Comparison of ENCODE assay signal across 8 mouse cellular contexts in the genomic region with DNA sequence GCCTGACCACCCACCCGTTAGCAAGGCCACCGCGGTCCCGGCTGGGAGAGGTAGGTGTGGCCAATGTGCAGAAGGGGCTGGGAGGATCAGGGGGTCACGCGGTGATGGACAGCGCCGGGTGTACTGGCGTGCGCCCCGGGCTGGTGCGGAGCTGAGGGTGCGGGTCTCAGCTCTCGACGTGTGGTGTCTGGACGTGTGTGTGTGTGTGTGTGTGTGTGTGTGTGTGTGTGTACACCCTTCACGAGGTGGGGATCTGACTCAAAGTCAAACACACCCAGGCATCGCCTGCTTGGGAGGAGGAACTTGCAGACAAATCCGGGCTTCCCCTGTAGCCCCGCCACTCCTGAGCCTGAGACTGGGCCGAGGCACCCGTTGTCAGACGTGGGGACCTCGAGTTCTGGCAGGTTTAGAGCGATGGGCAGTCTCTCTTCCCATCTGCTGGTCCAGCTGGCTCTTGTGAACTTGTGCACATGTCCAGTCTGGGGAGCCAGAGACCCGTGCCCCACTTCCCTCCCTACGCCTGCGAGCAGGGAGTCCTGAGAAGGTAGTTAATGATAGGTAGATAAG. TPM values are rescaled to one million over a fixed set of nuclear protein-coding genes. Genes with fewer than 3 reads are reported as not detected.
DNase-seq lines count a peak whose midpoint lies in the region; ATAC-seq and TF ChIP-seq lines count a peak whose summit lies in the region.

A gene (minus strand): TSS at position 59 of the 567 bp plus-strand sequence.

- no peak for TF ChIP-seq POLR2A in thymus, adult 2 months (IDR thresholded peaks at IDR 0.05; ENCODE audit: control insufficient read depth, extremely low read depth, insufficient read depth, low read length, poor library complexity)
- TF ChIP-seq POLR2A in heart, adult 2 months (IDR thresholded peaks at IDR 0.05; ENCODE audit: insufficient read depth, low read depth, low read length): no peak

- TF ChIP-seq CTCF in thymus, adult 2 months (IDR thresholded peaks at IDR 0.05; ENCODE audit: borderline replicate concordance, control insufficient read depth, extremely low read depth, insufficient read depth, low read length, poor library complexity): no peak
- no peak for TF ChIP-seq CTCF in heart, adult 2 months (IDR thresholded peaks at IDR 0.05)

- peak within 1 kb of the TSS; percentile 20 for H3K4me3 ChIP-seq in thymus, adult 2 months (ENCODE audit: control insufficient read depth, insufficient read depth, low read length)
- peak within 1 kb of the TSS; percentile 59 for H3K4me3 ChIP-seq in heart, adult 2 months

- H3K36me3 ChIP-seq in thymus, adult 2 months (ENCODE audit: control insufficient read depth, insufficient read depth, low read length): no peaks in the 10 kb centered on the region
- H3K36me3 ChIP-seq in heart, adult 2 months (ENCODE audit: control insufficient read depth, insufficient read depth, low read length): no peaks in the 10 kb centered on the region

- no peaks in the 10 kb centered on the region for H3K79me2 ChIP-seq in heart, adult 2 months (replicated peaks; ENCODE audit: control insufficient read depth, insufficient read depth, low read length)

- peaks cover 7% of the 10 kb centered on the region; the same call in 1 of the 2 replicates for H3K27me3 ChIP-seq in thymus, adult 2 months (ENCODE audit: control insufficient read depth, insufficient read depth, low read length)
- H3K27me3 ChIP-seq in heart, adult 2 months (ENCODE audit: control insufficient read depth, insufficient read depth, low read length): peaks cover 3% of the 10 kb centered on the region; the same call in 1 of the 2 replicates

- ATAC-seq in activated CD4-positive, CD25-positive, alpha-beta regulatory T cell, adult 4 months: no peak

- no peak for TF ChIP-seq EP300 in heart, adult 2 months (IDR thresholded peaks at IDR 0.05; ENCODE audit: insufficient read depth, low read depth, low read length)

- no peak for DNase-seq in thymus, adult 2 months
- no peak for DNase-seq in thymus, postnatal 0 days (ENCODE audit: low spot score)
- DNase-seq in cerebellum, postnatal 10 days: peak; percentile 86 to 90
- peak; percentile 73 to 75 for DNase-seq in heart, adult 2 months
- DNase-seq in kidney, postnatal 14 days: peak; percentile 31
- DNase-seq in lung, postnatal 36 days: peak; percentile 9
- DNase-seq in yolk sac, embryonic 10.5 days (ENCODE audit: low spot score): no peak

- H3K27ac ChIP-seq in thymus, adult 2 months (ENCODE audit: control insufficient read depth, insufficient read depth, low read length): no peak within 1 kb of the TSS
- H3K27ac ChIP-seq in heart, adult 2 months: peak within 1 kb of the TSS; percentile 82

- 14% methylated on average over 28 of the region's 28 CpGs for WGBS in thymus, adult 2 months
- 11% methylated on average over 28 of the region's 28 CpGs for WGBS in heart, adult 2 months

- intact Hi-C loops in heart, adult 2 months (cut with DNase I): no loop called here

- peaks cover 15% of the 10 kb centered on the region for H3K4me1 ChIP-seq in thymus, adult 2 months (replicated peaks; ENCODE audit: control insufficient read depth, insufficient read depth, low read length)
- H3K4me1 ChIP-seq in heart, adult 2 months (ENCODE audit: control insufficient read depth, insufficient read depth, low read length): peaks cover 6% of the 10 kb centered on the region

- H3K9ac ChIP-seq in heart, adult 2 months (ENCODE audit: low read depth, low read length): peak within 1 kb of the TSS; percentile 94

RNA-seq across cellular contexts. Expression of the gene that starts here (rescaled TPM):
- polyA plus RNA-seq in thymus, adult 2 months (2012; rRNA removed): 9.4 and 14.0 TPM in 2 replicates
- polyA plus RNA-seq in thymus, postnatal 0 days (2015; fragmentation: Nextera tagmentation; extraction: Ambion mirVana): 7.9 and 8.1 TPM in 2 replicates
- 10 to 100 TPM; 42.5 to 50.3 TPM for total RNA-seq in heart, adult 2 months (2021)
- polyA plus RNA-seq in heart, adult 2 months (2012; rRNA removed): 55.0 and 66.1 TPM in 2 replicates
- not detected for polyA plus RNA-seq in activated CD4-positive, CD25-positive, alpha-beta regulatory T cell, adult 4 months (2017; shearing (Covaris generic))

Comparison
In these comparisons a context has a peak if more than half of its experiments do, and no peak if none do; other contexts are left out.
1. DNase-seq: peak in cerebellum, postnatal 10 days (2 of 2), heart, adult 2 months (2 of 2), kidney, postnatal 14 days (single experiment) and lung, postnatal 36 days (single experiment); none in thymus, adult 2 months (single experiment), thymus, postnatal 0 days (single experiment) and yolk sac, embryonic 10.5 days (single experiment).